Mouse (Mus musculus): ENCODE results near the gene Col6a2.

Col6a2 gene

GRCm38 (mm10) chr10:76550458-76550857 is 73.0 kb downstream of the Col6a2 start:
- no peak for DNase-seq (ENCODE audit: low read depth, low spot score)

GRCm38 (mm10) chr10:76548218-76548617 is 75.2 kb downstream of the Col6a2 start:
- DNase-seq (ENCODE audit: low read depth, low spot score), result no peak

- no peak for DNase-seq (ENCODE audit: low read depth, low spot score)
Measured at GRCm38 (mm10) chr10:76546566-76546965, 76.9 kb downstream of the Col6a2 start.
